Mouse (Mus musculus) telencephalon, adult 2 months (tissue): ENCODE data around the gene Rgs11.
"Not testable (repeated sequence)": the region's sequence is repeated elsewhere in the genome, so short reads cannot be mapped to it uniquely, and the experiment has no call there.

Experiments used
- DNase-seq: peaks from one replicate; pipeline ENCODE4 v3.0.0-alpha.2; 2011; ENCODE audit warnings: low read depth, low spot score

The Rgs11 gene

GRCm38 (mm10) chr17:26202737-26203136, at the start of gene Rgs11:
Gene Rgs11 (plus strand): TSS chr17:26202951.
- no peak for DNase-seq

GRCm38 (mm10) chr17:26162736-26163135, 40.0 kb upstream of the Rgs11 start:
- no peak for DNase-seq

GRCm38 (mm10) chr17:26168039-26168438, 34.7 kb upstream of the Rgs11 start:
- DNase-seq: no peak

- not testable (repeated sequence) for DNase-seq
Measured at GRCm38 (mm10) chr17:26175248-26175647, 27.5 kb upstream of the Rgs11 start.

- no peak for DNase-seq
Measured at GRCm38 (mm10) chr17:26178611-26179010, 24.1 kb upstream of the Rgs11 start.

- DNase-seq: peak; percentile 62
Measured at GRCm38 (mm10) chr17:26181179-26181578, 21.6 kb upstream of the Rgs11 start.

GRCm38 (mm10) chr17:26187592-26187991, 15.2 kb upstream of the Rgs11 start:
- DNase-seq: no peak

GRCm38 (mm10) chr17:26188091-26188805, 14.5 kb upstream of the Rgs11 start:
- DNase-seq: no peak

- DNase-seq: not testable (repeated sequence)
Measured at GRCm38 (mm10) chr17:26191486-26191885, 11.3 kb upstream of the Rgs11 start.

GRCm38 (mm10) chr17:26192481-26193190, 10.1 kb upstream of the Rgs11 start:
- no peak for DNase-seq

GRCm38 (mm10) chr17:26198892-26199291, 3.9 kb upstream of the Rgs11 start, which contains the start of gene Pdia2:
Gene Pdia2 (minus strand): TSS chr17:26199087.
- no peak for DNase-seq

- DNase-seq: no peak
Measured at GRCm38 (mm10) chr17:26200831-26201705, 1.7 kb upstream of the Rgs11 start.

- no peak for DNase-seq
Measured at GRCm38 (mm10) chr17:26201998-26202397, 753 bp upstream of the Rgs11 start.

GRCm38 (mm10) chr17:26203321-26203811, 615 bp downstream of the Rgs11 start:
- DNase-seq: peak; percentile 62

GRCm38 (mm10) chr17:26204766-26205165, 2.0 kb downstream of the Rgs11 start:
- DNase-seq: no peak

- DNase-seq: no peak
Measured at GRCm38 (mm10) chr17:26206392-26206791, 3.6 kb downstream of the Rgs11 start.

GRCm38 (mm10) chr17:26207686-26208085, 4.9 kb downstream of the Rgs11 start, which contains the start of gene Arhgdig:
Gene Arhgdig (minus strand): TSS chr17:26207786.
- DNase-seq: no peak

GRCm38 (mm10) chr17:26212241-26212640, 9.5 kb downstream of the Rgs11 start:
- no peak for DNase-seq

- DNase-seq: no peak
Measured at GRCm38 (mm10) chr17:26212681-26213080, 9.9 kb downstream of the Rgs11 start.

- no peak for DNase-seq
Measured at GRCm38 (mm10) chr17:26221508-26221907, 18.8 kb downstream of the Rgs11 start.

GRCm38 (mm10) chr17:26225150-26225549, 22.4 kb downstream of the Rgs11 start:
- no peak for DNase-seq

GRCm38 (mm10) chr17:26229776-26230175, 27.0 kb downstream of the Rgs11 start:
- DNase-seq: no peak
